Mouse (Mus musculus): ENCODE measurements around the gene Gemin4. TPM values are rescaled to one million over a fixed set of nuclear protein-coding genes. Genes with fewer than 3 reads are reported as not detected.

Gemin4 gene
- total and polyA plus RNA-seq, 3 experiments, result 17.8 to 95.7 (median 23.8) TPM

DNA sequence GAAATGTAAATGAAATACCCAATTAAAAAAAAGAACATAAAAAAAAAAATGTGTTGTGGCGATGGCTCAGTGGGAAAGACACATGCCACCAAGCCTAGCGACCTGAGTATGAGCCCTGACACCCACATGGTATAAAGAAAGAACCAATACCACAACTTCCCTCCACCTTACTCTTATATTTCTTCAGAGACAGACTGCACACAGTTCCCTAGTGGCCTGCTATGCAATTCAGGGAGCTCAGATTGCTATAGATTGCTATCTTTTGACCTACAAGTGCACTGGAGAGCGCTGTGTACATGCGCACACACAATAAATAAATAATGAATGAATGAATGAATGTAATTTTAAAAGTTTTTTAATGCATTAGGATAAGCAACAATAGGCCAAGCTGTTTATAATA, 33.7 kb downstream of the Gemin4 start:
- Histone ChIP-seq H3K9ac (ENCODE audit: control insufficient read depth, low read depth, low read length, poor library complexity, severe bottlenecking) (no peak overlapping the region), H3K4me1 (ENCODE audit: control insufficient read depth in 1 of 2, insufficient read depth in 2 of 2, low read length in 2 of 2) (peaks cover 4 to 9% of the 10 kb centered on the region in 2 experiments; a peak in 3 of 4 replicates), H3K9me3 (replicated peaks; ENCODE audit: insufficient read depth, low read length) (no peaks in the 10 kb centered on the region), H3K4me3 (ENCODE audit: control insufficient read depth in 1 of 2, insufficient read depth in 1 of 2, low read depth in 2 of 2, low read length in 2 of 2) (no peak overlapping the region), H3K36me3 (ENCODE audit: control insufficient read depth in 1 of 2, insufficient read depth in 2 of 2, low read length in 2 of 2) (peaks cover 0 to 8% of the 10 kb centered on the region in 2 experiments; a peak in 2 of 4 replicates), H3K27ac (ENCODE audit: control insufficient read depth, low read depth, low read length) (no peak overlapping the region), H3K79me2 (ENCODE audit: control insufficient read depth, insufficient read depth, low read length, poor library complexity) (peaks cover 11% of the 10 kb centered on the region), H3K27me3 (ENCODE audit: control insufficient read depth in 1 of 2, insufficient read depth in 2 of 2, low read length in 2 of 2) (no peaks in the 10 kb centered on the region)
- DNase-seq (ENCODE audit: low read depth, low spot score), result peak; percentile 62
- TF ChIP-seq MXI1 (IDR thresholded peaks at IDR 0.05; ENCODE audit: low read depth, low read length), result no peak
- 0 out of 2 replicates have a peak, but pooled peaks have one; percentile 20 for TF ChIP-seq GATA1 (IDR thresholded peaks at IDR 0.05; ENCODE audit: low read depth, low read length)
- TF ChIP-seq POLR2A (IDR thresholded peaks at IDR 0.05; ENCODE audit: control insufficient read depth in 1 of 2, insufficient read depth in 1 of 2, low read depth in 1 of 2, low read length in 2 of 2, poor library complexity in 1 of 2), result no peak
- TF ChIP-seq MEF2A (IDR thresholded peaks at IDR 0.05; ENCODE audit: extremely low read depth, insufficient replicate concordance, low read depth, low read length, poor library complexity, severe bottlenecking), result no peak
- no peak for TF ChIP-seq TBP (IDR thresholded peaks at IDR 0.05; ENCODE audit: low read depth, low read length)
- TF ChIP-seq RCOR1 (IDR thresholded peaks at IDR 0.05; ENCODE audit: low read depth, low read length), result no peak
- no peak for TF ChIP-seq GABPA (IDR thresholded peaks at IDR 0.05; ENCODE audit: low read depth, low read length)
- peak; percentile 60; the same call in 1 of the 2 replicates for TF ChIP-seq MAX (IDR thresholded peaks at IDR 0.05; ENCODE audit: low read length)

DNA sequence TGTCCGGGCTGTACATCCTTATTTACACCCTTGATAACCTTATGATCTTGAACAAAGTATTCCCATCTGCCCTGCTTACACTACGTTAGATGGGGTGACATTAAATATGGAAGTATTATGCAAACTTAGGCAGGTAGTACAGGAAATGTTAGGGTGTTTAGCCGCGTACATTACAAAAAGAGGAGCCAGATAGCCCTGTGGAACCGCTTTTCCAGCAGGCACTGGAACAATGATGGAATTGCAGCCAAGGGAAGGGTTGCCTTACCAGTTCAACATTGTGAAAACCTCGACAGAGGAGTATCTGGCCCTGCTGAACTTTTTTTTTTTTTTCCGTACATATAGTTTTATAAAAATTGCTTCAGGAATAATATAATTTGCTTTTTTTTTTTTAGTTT, 37.3 kb downstream of the Gemin4 start:
- H3K36me3 ChIP-seq (ENCODE audit: control insufficient read depth in 1 of 2, insufficient read depth in 2 of 2, low read length in 2 of 2), result peaks cover 1 to 13% of the 10 kb centered on the region in 2 experiments; a peak in 3 of 4 replicates
- no peak for DNase-seq (ENCODE audit: low read depth, low spot score)
- H3K4me3 ChIP-seq (ENCODE audit: control insufficient read depth in 1 of 2, insufficient read depth in 1 of 2, low read depth in 2 of 2, low read length in 2 of 2), result peak overlapping the region; percentile 76 to 78
- no peaks in the 10 kb centered on the region for H3K27me3 ChIP-seq (ENCODE audit: control insufficient read depth in 1 of 2, insufficient read depth in 2 of 2, low read length in 2 of 2)
- H3K27ac ChIP-seq (ENCODE audit: control insufficient read depth, low read depth, low read length), result peak overlapping the region; percentile 69
- H3K79me2 ChIP-seq (ENCODE audit: control insufficient read depth, insufficient read depth, low read length, poor library complexity), result peaks cover 23% of the 10 kb centered on the region
- H3K9me3 ChIP-seq (replicated peaks; ENCODE audit: insufficient read depth, low read length), result no peaks in the 10 kb centered on the region
- TF ChIP-seq CHD2 (IDR thresholded peaks at IDR 0.05; ENCODE audit: low read length) (no peak), ETS1 (IDR thresholded peaks at IDR 0.05; ENCODE audit: low read depth, low read length) (no peak), RCOR1 (IDR thresholded peaks at IDR 0.05; ENCODE audit: low read depth, low read length) (no peak), POLR2A (IDR thresholded peaks at IDR 0.05; ENCODE audit: control insufficient read depth in 1 of 2, insufficient read depth in 1 of 2, low read depth in 1 of 2, low read length in 2 of 2, poor library complexity in 1 of 2) (no peak), USF1 (IDR thresholded peaks at IDR 0.05; ENCODE audit: low read depth, low read length) (no peak), UBTF (IDR thresholded peaks at IDR 0.05; ENCODE audit: borderline replicate concordance, insufficient read depth, low read depth, low read length) (no peak), CHD1 (IDR thresholded peaks at IDR 0.05; ENCODE audit: low read depth, low read length) (no peak; the same call in 1 of the 2 replicates), ZNF384 (IDR thresholded peaks at IDR 0.05; ENCODE audit: low read depth, low read length) (peak; percentile 46), NELFE (IDR thresholded peaks at IDR 0.05; ENCODE audit: low read depth, low read length) (no peak), TBP (IDR thresholded peaks at IDR 0.05; ENCODE audit: low read depth, low read length) (0 out of 2 replicates have a peak, but pooled peaks have one; percentile 7), POLR2AphosphoS5 (IDR thresholded peaks at IDR 0.05; ENCODE audit: borderline replicate concordance, low read depth, low read length) (no peak)
- peak overlapping the region; percentile 85 for H3K9ac ChIP-seq (ENCODE audit: control insufficient read depth, low read depth, low read length, poor library complexity, severe bottlenecking)
- peaks cover 7 to 9% of the 10 kb centered on the region in 2 experiments for H3K4me1 ChIP-seq (ENCODE audit: control insufficient read depth in 1 of 2, insufficient read depth in 2 of 2, low read length in 2 of 2)

All from MEL (cell line).